Mouse (Mus musculus) cerebellum, postnatal 10 days (tissue): ENCODE measurements around the gene Slc38a8.

Experiments
- DNase-seq, 2 experiments: peaks; one replicate each; pipeline ENCODE4 v3.0.0; 2021; ENCODE audit warnings: mixed read lengths in 2 of 2

Slc38a8 gene

GRCm38 (mm10) chr8:119484145-119484896, 17.2 kb downstream of the Slc38a8 start:
- DNase-seq: no peak

- no peak for DNase-seq
Observed at GRCm38 (mm10) chr8:119478684-119479083, 22.8 kb downstream of the Slc38a8 start.

GRCm38 (mm10) chr8:119468091-119468490, 33.4 kb downstream of the Slc38a8 start:
- peak; percentile 54 to 65 for DNase-seq

GRCm38 (mm10) chr8:119466794-119467193, 34.7 kb downstream of the Slc38a8 start:
- peak; percentile 52 to 55 for DNase-seq

GRCm38 (mm10) chr8:119466105-119466504, 35.4 kb downstream of the Slc38a8 start:
- DNase-seq: peak; percentile 42 to 48

- no peak for DNase-seq
Observed at GRCm38 (mm10) chr8:119463709-119464108, 37.8 kb downstream of the Slc38a8 start.

GRCm38 (mm10) chr8:119461356-119461755, 40.1 kb downstream of the Slc38a8 start:
- peak; percentile 64 to 72 for DNase-seq

GRCm38 (mm10) chr8:119459724-119460123, 41.8 kb downstream of the Slc38a8 start:
- peak; percentile 63 to 64 for DNase-seq

- no peak for DNase-seq
Observed at GRCm38 (mm10) chr8:119456045-119456444, 45.5 kb downstream of the Slc38a8 start.

GRCm38 (mm10) chr8:119452919-119453318, 48.6 kb downstream of the Slc38a8 start:
- no peak for DNase-seq

- DNase-seq: no peak
Observed at GRCm38 (mm10) chr8:119451131-119451530, 50.4 kb downstream of the Slc38a8 start.

- no peak for DNase-seq
Observed at GRCm38 (mm10) chr8:119449627-119450026, 51.9 kb downstream of the Slc38a8 start.

- DNase-seq: no peak
Observed at GRCm38 (mm10) chr8:119447781-119448170, 53.7 kb downstream of the Slc38a8 start.

GRCm38 (mm10) chr8:119446990-119447780, 54.3 kb downstream of the Slc38a8 start:
- peak; percentile 56 to 61 for DNase-seq

- DNase-seq: peak; percentile 97 to 99
Observed at GRCm38 (mm10) chr8:119446211-119446989, 55.1 kb downstream of the Slc38a8 start, which contains the start of gene Necab2. Gene Necab2 (plus strand): TSS chr8:119446719.

- no peak for DNase-seq
Observed at GRCm38 (mm10) chr8:119442970-119443369, 58.5 kb downstream of the Slc38a8 start.

- DNase-seq: no peak
Observed at GRCm38 (mm10) chr8:119442013-119442412, 59.5 kb downstream of the Slc38a8 start.

GRCm38 (mm10) chr8:119440952-119441270, 60.6 kb downstream of the Slc38a8 start:
- DNase-seq: no peak

GRCm38 (mm10) chr8:119440250-119440951, 61.1 kb downstream of the Slc38a8 start:
- DNase-seq: peak; percentile 71 to 85

GRCm38 (mm10) chr8:119439893-119440249, 61.6 kb downstream of the Slc38a8 start:
- DNase-seq: no peak

- DNase-seq: no peak
Observed at GRCm38 (mm10) chr8:119439424-119439823, 62.1 kb downstream of the Slc38a8 start.

- no peak for DNase-seq
Observed at GRCm38 (mm10) chr8:119438876-119439275, 62.6 kb downstream of the Slc38a8 start.

GRCm38 (mm10) chr8:119437506-119437905, 64.0 kb downstream of the Slc38a8 start:
- DNase-seq: no peak
